Mouse (Mus musculus) heart, adult 2 months (tissue): ENCODE results near the gene Zfp619. TPM values are rescaled to one million over a fixed set of nuclear protein-coding genes. Genes with fewer than 3 reads are reported as not detected.
A peak's percentile ranks its signal among the peaks of the same experiment; 100 is the strongest.

Source experiments
- DNase-seq, 2 experiments: peaks; one replicate each; pipeline ENCODE4 v3.0.0; 2021
- H3K27ac ChIP-seq: fragments of 200-600 bp; 2 replicates; pipeline ENCODE4 v1.8.1; 2022
- H3K27me3 ChIP-seq: fragments of 200-500 bp; 2 replicates; pipeline ENCODE4 v1.6.1; 2012; ENCODE audit warnings: mild to moderate bottlenecking, low read length, inconsistent platforms, mixed read lengths; ENCODE audit not compliant: control insufficient read depth, insufficient read depth
- H3K36me3 ChIP-seq: fragments of 200-500 bp; 2 replicates; pipeline ENCODE4 v1.6.1; 2012; ENCODE audit warnings: low read length, inconsistent platforms; ENCODE audit not compliant: control insufficient read depth, insufficient read depth
- H3K4me1 ChIP-seq: fragments of 200-500 bp; 2 replicates; pipeline ENCODE4 v1.6.1; 2011; ENCODE audit warnings: low read length; ENCODE audit not compliant: control insufficient read depth, insufficient read depth
- H3K4me3 ChIP-seq: fragments of 200-600 bp; 2 replicates; pipeline ENCODE4 v1.8.1; 2022
- H3K79me2 ChIP-seq: fragments of 200-500 bp; replicated peaks from 2 replicates; pipeline ENCODE4 v1.6.1; 2012; ENCODE audit warnings: mild to moderate bottlenecking, inconsistent platforms, low read length, moderate library complexity, mixed read lengths; ENCODE audit not compliant: control insufficient read depth, insufficient read depth
- H3K9ac ChIP-seq: fragments of 200-500 bp; 2 replicates; pipeline ENCODE4 v1.6.1; 2012; ENCODE audit warnings: low read depth, mild to moderate bottlenecking, control low read depth, inconsistent platforms, low read length, mixed read lengths
- CTCF ChIP-seq: fragments of 200-600 bp; IDR thresholded peaks from 2 replicates; pipeline ENCODE4 v1.8.1; 2022; ENCODE audit warnings: antibody characterized with exemption, mild to moderate bottlenecking, moderate library complexity
- EP300 ChIP-seq: fragments of 200-500 bp; IDR thresholded peaks from 2 replicates; pipeline ENCODE4 v1.6.1; 2011; ENCODE audit warnings: low read depth, low read length, control low read depth; ENCODE audit not compliant: insufficient read depth
- POLR2A ChIP-seq: fragments of 200-500 bp; IDR thresholded peaks from 2 replicates; pipeline ENCODE4 v1.6.1; 2011; ENCODE audit warnings: mild to moderate bottlenecking, low read depth, low read length, control low read depth; ENCODE audit not compliant: insufficient read depth
- WGBS: fragments of 180-500 bp; shearing (Covaris S2); methylation state at CpG from one replicate; pipeline ENCODE4 v1.1.7; 2018; 5-methylcytosine and 5-hydroxymethylcytosine counted together
- intact Hi-C: fragments of 180-260 bp; cut with DNase I; formaldehyde crosslinking; loops from one replicate; pipeline ENCODE4 v1.15.1; 2025
- long read RNA-seq: library from polyadenylated mRNA; stranded (forward); transcript quantifications from one replicate; pipeline ENCODE4 v2.0.0, GENCODE M21; 2021
- polyA plus RNA-seq: library from polyadenylated mRNA; depleted of rRNA; stranded (reverse); fragments of >200 nt; gene quantifications from 2 replicates; pipeline ENCODE4 v1.2.3, GENCODE M21; 2012; rRNA removed
- total RNA-seq, 2 experiments: library from RNA; stranded (reverse); gene quantifications; 2 replicates each; pipeline ENCODE4 v1.2.3; 2021

The Zfp619 gene
- total RNA-seq (1 to 10 TPM; 1.4 to 1.9 TPM), polyA plus RNA-seq (0.55 and 0.97 TPM in 2 replicates)
- long read RNA-seq, full-length matches to known transcripts, result 1 of 1 reads
- long read RNA-seq, partial matches to known transcripts, result 0 of 1 reads
- long read RNA-seq, other reads (novel, unspliced or antisense), result 0 of 1 reads

DNA sequence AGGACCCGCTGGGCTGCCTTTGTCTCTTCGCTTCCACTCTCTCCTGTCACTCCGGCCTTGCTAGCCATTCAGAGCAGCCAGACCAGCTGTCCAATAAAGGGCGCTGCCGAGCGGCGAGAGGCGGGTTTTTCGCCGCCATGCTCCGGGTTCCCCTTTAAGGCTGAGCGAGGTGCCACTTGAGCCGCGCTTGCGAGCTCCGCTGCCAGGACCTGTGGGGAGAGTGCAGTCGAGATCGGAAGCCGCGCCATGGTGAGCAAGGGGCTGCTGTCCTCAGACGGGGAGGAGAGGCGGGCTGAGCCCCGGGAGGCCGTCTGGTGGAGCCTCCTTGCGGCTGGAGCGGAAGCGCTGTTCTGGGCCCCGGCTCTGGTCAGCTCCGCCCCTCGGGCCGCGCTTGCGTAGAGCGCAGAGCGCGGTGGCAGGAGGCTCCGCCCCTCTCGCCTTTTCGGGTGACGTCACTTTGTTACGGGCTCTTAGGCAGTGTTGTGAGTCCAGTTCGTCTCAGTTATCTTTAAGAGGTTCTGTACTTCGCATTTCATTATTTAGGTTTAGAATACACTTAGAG lies at the start of gene Zfp619:
Gene Zfp619 (plus strand): TSS at position 151 of the 562 bp plus-strand sequence.
- no peaks in the 10 kb centered on the region for H3K27me3 ChIP-seq
- intact Hi-C loops, result loop anchor here (5.0 kb wide), 2 partner anchors 35 to 70 kb away; no protein-coding TSS in a partner anchor
- H3K27ac ChIP-seq, result peak within 1 kb of the TSS; percentile 99
- H3K79me2 ChIP-seq, result no peaks in the 10 kb centered on the region
- TF ChIP-seq CTCF, result peak; percentile 89
- TF ChIP-seq EP300, result peak; percentile 47; the same call in 1 of the 2 replicates
- peak; percentile 95 for TF ChIP-seq POLR2A
- peak within 1 kb of the TSS; percentile 93 for H3K9ac ChIP-seq
- H3K4me3 ChIP-seq, result peak within 1 kb of the TSS; percentile 71
- DNase-seq, result peak; percentile 96
- WGBS, result under 1% methylated on average over 43 of the region's 43 CpGs
- no peaks in the 10 kb centered on the region; the same call in 1 of the 2 replicates for H3K36me3 ChIP-seq
- H3K4me1 ChIP-seq, result no peaks in the 10 kb centered on the region

DNA sequence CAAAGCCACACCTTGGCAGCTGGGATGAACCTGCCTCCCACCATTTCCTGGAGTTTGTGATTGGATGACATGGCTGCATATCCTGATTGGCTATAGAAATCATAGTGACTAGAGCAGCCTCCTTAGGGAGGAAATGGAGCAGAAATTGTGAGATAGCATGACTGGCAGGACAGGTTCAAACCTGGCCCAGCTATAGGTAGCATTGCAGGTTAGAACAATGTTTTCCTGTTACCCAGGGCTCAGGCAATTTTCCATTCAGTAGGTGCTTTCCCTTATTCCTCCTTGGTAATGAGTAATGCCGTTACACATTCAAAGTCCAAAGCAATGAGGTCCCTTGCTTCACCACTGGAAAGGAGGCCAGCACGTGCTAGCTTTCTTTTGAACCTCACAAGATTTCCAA lies 38.6 kb upstream of the Zfp619 start:
- H3K79me2 ChIP-seq, result no peaks in the 10 kb centered on the region
- DNase-seq, result no peak
- no peak for TF ChIP-seq EP300
- TF ChIP-seq CTCF, result no peak
- no peak for TF ChIP-seq POLR2A
- no peak overlapping the region for H3K27ac ChIP-seq
- H3K9ac ChIP-seq, result no peak overlapping the region
- H3K4me1 ChIP-seq, result no peaks in the 10 kb centered on the region
- H3K27me3 ChIP-seq, result no peaks in the 10 kb centered on the region; the same call in 1 of the 2 replicates
- no peaks in the 10 kb centered on the region; the same call in 1 of the 2 replicates for H3K36me3 ChIP-seq
- WGBS, result 91% methylated on average over 2 of the region's 2 CpGs
- intact Hi-C loops, result no loop called here
- H3K4me3 ChIP-seq, result no peak overlapping the region

DNA sequence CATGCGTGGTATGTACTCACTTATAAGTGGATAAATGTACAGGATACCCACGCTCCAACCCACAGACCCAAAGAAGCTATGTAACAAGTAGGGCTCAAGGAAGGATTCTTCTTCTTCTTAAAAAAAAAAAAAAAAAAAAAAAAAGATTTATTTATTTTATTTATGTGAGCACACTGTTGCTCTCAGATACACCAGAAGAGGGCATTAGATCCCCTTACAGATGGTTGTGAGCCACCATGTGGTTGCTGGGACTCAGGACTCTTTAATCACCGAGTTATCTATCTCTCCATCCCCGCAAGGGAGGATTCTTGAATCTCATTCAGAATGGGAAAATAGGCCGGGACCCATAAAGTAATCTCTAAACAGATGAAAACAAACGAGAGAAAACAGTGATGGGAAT lies 33.2 kb upstream of the Zfp619 start:
- H3K4me3 ChIP-seq, result no peak overlapping the region
- no peak overlapping the region for H3K27ac ChIP-seq
- DNase-seq, result no peak
- TF ChIP-seq EP300 (no peak), CTCF (peak; percentile 48)
- no peak overlapping the region for H3K9ac ChIP-seq
- H3K4me1 ChIP-seq, result no peaks in the 10 kb centered on the region
- H3K79me2 ChIP-seq, result no peaks in the 10 kb centered on the region
- H3K36me3 ChIP-seq, result no peaks in the 10 kb centered on the region
- WGBS, result 44% methylated on average over 6 of the region's 6 CpGs
- H3K27me3 ChIP-seq, result no peaks in the 10 kb centered on the region
- intact Hi-C loops, result no loop called here

DNA sequence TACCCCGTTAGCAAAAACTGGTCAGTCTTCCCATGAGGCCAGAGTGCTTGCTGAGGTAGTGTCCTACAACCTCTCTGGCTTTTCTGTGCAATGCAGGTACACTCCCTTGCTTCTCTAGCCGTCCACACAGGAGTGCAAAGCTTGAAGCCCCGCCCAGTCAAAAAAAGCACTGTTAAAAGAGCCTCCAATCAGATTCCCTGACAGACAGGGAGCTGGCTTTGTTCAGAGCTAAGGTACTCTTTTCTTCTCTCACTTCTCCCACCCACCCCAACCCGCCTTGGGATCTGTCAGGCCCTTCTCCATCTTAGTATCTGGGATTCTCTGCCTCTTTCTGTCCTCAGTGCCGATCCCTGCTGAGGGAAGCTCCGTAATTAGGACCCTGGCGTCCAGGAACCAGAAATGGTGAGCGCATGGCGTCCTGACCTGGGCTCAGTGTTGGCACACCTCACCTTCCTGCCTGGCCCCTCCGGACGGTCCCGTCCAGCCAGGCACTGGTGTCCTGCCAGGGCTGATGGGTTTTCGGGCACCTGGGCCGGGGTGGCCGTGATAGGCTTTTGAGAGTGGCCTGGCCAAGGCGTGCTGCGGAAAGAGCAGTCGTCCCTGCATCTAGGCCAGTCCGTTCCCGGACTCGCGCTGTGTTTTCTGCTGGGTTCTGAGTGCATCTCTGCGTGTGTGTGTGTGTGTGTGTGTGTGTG lies 30.3 kb upstream of the Zfp619 start:
- TF ChIP-seq CTCF (no peak), EP300 (no peak), POLR2A (no peak)
- Histone ChIP-seq H3K36me3 (no peaks in the 10 kb centered on the region), H3K9ac (peak overlapping the region; percentile 38; the same call in 1 of the 2 replicates), H3K4me3 (no peak overlapping the region), H3K27me3 (no peaks in the 10 kb centered on the region), H3K27ac (no peak overlapping the region), H3K79me2 (no peaks in the 10 kb centered on the region), H3K4me1 (no peaks in the 10 kb centered on the region)
- WGBS, result 19% methylated on average over 23 of the region's 23 CpGs
- intact Hi-C loops, result no loop called here
- no peak for DNase-seq

DNA sequence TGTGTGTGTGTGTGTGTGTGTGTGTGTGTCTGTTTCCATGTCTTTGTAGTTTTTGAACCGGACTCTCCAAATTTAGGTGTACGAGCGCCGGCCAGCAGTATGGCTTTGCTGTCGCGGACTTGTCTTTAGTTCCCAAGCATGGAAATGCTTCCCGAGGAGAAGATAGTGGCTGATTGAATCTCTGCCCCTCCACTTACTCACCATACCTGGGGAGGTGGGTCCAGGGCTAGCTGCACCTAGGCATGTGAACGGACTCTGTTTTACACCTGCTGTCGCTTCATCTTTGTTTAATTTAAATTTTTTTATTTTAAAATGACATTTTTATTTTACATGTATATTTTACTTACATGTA lies 29.7 kb upstream of the Zfp619 start:
- intact Hi-C loops, result no loop called here
- Histone ChIP-seq H3K9ac (no peak overlapping the region), H3K4me3 (no peak overlapping the region), H3K4me1 (no peaks in the 10 kb centered on the region), H3K27ac (no peak overlapping the region), H3K36me3 (no peaks in the 10 kb centered on the region), H3K27me3 (no peaks in the 10 kb centered on the region), H3K79me2 (no peaks in the 10 kb centered on the region)
- DNase-seq, result no peak
- 50% methylated on average over 9 of the region's 9 CpGs for WGBS
- no peak for TF ChIP-seq CTCF
- TF ChIP-seq EP300, result no peak
- TF ChIP-seq POLR2A, result no peak

DNA sequence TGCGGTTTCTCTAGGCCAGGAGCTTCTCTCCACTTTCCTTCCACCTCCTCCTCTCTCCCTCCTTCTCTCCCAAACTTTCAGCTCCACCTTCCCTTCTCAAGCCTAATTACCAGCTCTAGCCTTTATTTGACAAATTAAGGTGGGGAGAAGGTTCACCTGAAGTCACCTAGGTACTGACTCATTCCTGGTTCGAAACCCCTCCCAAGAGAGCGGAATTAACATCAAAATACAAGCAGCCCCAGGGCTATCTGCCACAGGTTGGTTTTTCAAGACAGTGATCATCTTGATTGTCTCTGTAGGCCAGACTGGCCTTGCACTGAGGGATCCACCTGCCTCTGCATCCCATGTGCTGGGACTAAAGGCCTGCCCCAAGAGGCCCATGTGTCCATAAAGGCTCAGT lies 22.9 kb upstream of the Zfp619 start:
- 71% methylated on average over 3 of the region's 3 CpGs for WGBS

More for the DNA sequence above, 22.9 kb upstream of the Zfp619 start:
- no peak overlapping the region for H3K27ac ChIP-seq
- H3K4me3 ChIP-seq, result no peak overlapping the region
- no peaks in the 10 kb centered on the region for H3K4me1 ChIP-seq
- no peak for DNase-seq
- no peaks in the 10 kb centered on the region for H3K27me3 ChIP-seq
- no peak for TF ChIP-seq EP300
- no peak for TF ChIP-seq CTCF
- TF ChIP-seq POLR2A, result no peak
- H3K79me2 ChIP-seq, result no peaks in the 10 kb centered on the region
- intact Hi-C loops, result loop anchor here (2.0 kb wide), 1 partner anchor 38 kb away; no protein-coding TSS in a partner anchor
- no peaks in the 10 kb centered on the region for H3K36me3 ChIP-seq
- H3K9ac ChIP-seq, result no peak overlapping the region
